Mouse (Mus musculus) C2C12 (cell line): ENCODE data around the gene Zfp648. TPM values are rescaled to one million over a fixed set of nuclear protein-coding genes. Genes with fewer than 3 reads are reported as not detected.

Experiments used
- H3K27me3 ChIP-seq: one replicate; pipeline ENCODE4 v1.6.1; 2011; ENCODE audit not compliant: control insufficient read depth, insufficient read depth, insufficient read length
- H3K36me3 ChIP-seq: one replicate; pipeline ENCODE4 v1.6.1; 2011; ENCODE audit not compliant: control insufficient read depth, insufficient read depth
- H3K4me3 ChIP-seq: one replicate; pipeline ENCODE4 v1.5.1; 2011; ENCODE audit warnings: mild to moderate bottlenecking, control low read depth; ENCODE audit not compliant: poor library complexity, insufficient read depth, severe bottlenecking
- H3K79me2 ChIP-seq: one replicate; pipeline ENCODE4 v1.6.1; 2011; ENCODE audit not compliant: control insufficient read depth, insufficient read depth
- H3K79me3 ChIP-seq: one replicate; pipeline ENCODE4 v1.6.1; 2011; ENCODE audit warnings: low read depth, control low read depth
- H3ac ChIP-seq: one replicate; pipeline ENCODE3; 2011; ENCODE audit warnings: low read depth; ENCODE audit not compliant: control insufficient read depth, insufficient read length
- CEBPB ChIP-seq: IDR thresholded peaks from one replicate; pipeline ENCODE4 v1.6.1; 2011; ENCODE audit warnings: low read depth, mild to moderate bottlenecking, control low read depth, moderate library complexity
- CTCF ChIP-seq: IDR thresholded peaks from one replicate; pipeline ENCODE4 v1.5.1; 2011; ENCODE audit not compliant: control insufficient read depth, insufficient read depth, insufficient read length
- FOSL1 ChIP-seq: IDR thresholded peaks from one replicate; pipeline ENCODE4 v1.8.0; 2011; ENCODE audit warnings: mild to moderate bottlenecking, low read length; ENCODE audit not compliant: poor library complexity, insufficient read depth, severe bottlenecking
- MAX ChIP-seq: IDR thresholded peaks from one replicate; pipeline ENCODE4 v1.6.1; 2011; ENCODE audit warnings: mild to moderate bottlenecking, control low read depth
- MYOD1 ChIP-seq: IDR thresholded peaks from one replicate; pipeline ENCODE4 v1.6.1; 2011; ENCODE audit warnings: low read depth; ENCODE audit not compliant: control insufficient read depth, insufficient read length
- MYOG ChIP-seq: IDR thresholded peaks from one replicate; pipeline ENCODE4 v1.6.1; 2011; ENCODE audit not compliant: control insufficient read depth, insufficient read length; ENCODE audit errors: extremely low read depth
- USF1 ChIP-seq: IDR thresholded peaks from one replicate; pipeline ENCODE4 v1.6.1; 2011; ENCODE audit warnings: low read depth, mild to moderate bottlenecking, control low read depth, moderate library complexity
- polyA plus RNA-seq: library from polyadenylated mRNA; unstranded; fragments of >200 nt; fragmentation: generic; extraction: Trizol; gene quantifications from one replicate; pipeline ENCODE4 v1.2.1, GENCODE M21; 2012; ENCODE audit warnings: missing spikeins

Zfp648 gene
- polyA plus RNA-seq, 1 experiment = not detected

- H3K79me2 ChIP-seq = no peaks in the 10 kb centered on the region
- H3K36me3 ChIP-seq = no peaks in the 10 kb centered on the region
- no peak overlapping the region for H3K4me3 ChIP-seq
- H3K79me3 ChIP-seq = no peaks in the 10 kb centered on the region
- no peak overlapping the region for H3ac ChIP-seq
- TF ChIP-seq USF1 = no peak
- no peak for TF ChIP-seq MYOG
- no peak for TF ChIP-seq MAX
- TF ChIP-seq CEBPB = no peak
- TF ChIP-seq MYOD1 = no peak
- TF ChIP-seq FOSL1 = no peak
- no peak for TF ChIP-seq CTCF
- no peaks in the 10 kb centered on the region for H3K27me3 ChIP-seq
These were observed 31.6 kb downstream of the Zfp648 start for GRCm38 (mm10) chr1:154232594-154232993.

- Histone ChIP-seq H3K36me3 (no peaks in the 10 kb centered on the region), H3ac (no peak overlapping the region), H3K79me3 (no peaks in the 10 kb centered on the region), H3K27me3 (no peaks in the 10 kb centered on the region), H3K79me2 (no peaks in the 10 kb centered on the region), H3K4me3 (no peak overlapping the region)
- no peak for TF ChIP-seq CEBPB
- TF ChIP-seq MAX = no peak
- TF ChIP-seq CTCF = no peak
- no peak for TF ChIP-seq MYOD1
- no peak for TF ChIP-seq FOSL1
- no peak for TF ChIP-seq MYOG
- TF ChIP-seq USF1 = no peak
These were observed 32.0 kb downstream of the Zfp648 start for GRCm38 (mm10) chr1:154233033-154233432.

GRCm38 (mm10) chr1:154234814-154235213 is 33.8 kb downstream of the Zfp648 start:
- Histone ChIP-seq H3K27me3 (no peaks in the 10 kb centered on the region), H3ac (no peak overlapping the region), H3K4me3 (no peak overlapping the region), H3K79me3 (no peaks in the 10 kb centered on the region), H3K36me3 (no peaks in the 10 kb centered on the region), H3K79me2 (no peaks in the 10 kb centered on the region)
- TF ChIP-seq CTCF (no peak), FOSL1 (no peak), CEBPB (no peak), MYOD1 (no peak), USF1 (no peak), MAX (no peak), MYOG (no peak)

GRCm38 (mm10) chr1:154238876-154239275 is 37.9 kb downstream of the Zfp648 start:
- Histone ChIP-seq H3K4me3 (no peak overlapping the region), H3K27me3 (no peaks in the 10 kb centered on the region), H3ac (no peak overlapping the region), H3K79me3 (no peaks in the 10 kb centered on the region), H3K79me2 (no peaks in the 10 kb centered on the region), H3K36me3 (no peaks in the 10 kb centered on the region)
- TF ChIP-seq FOSL1 (no peak), MYOG (no peak), CEBPB (no peak), CTCF (no peak), MAX (no peak), MYOD1 (no peak), USF1 (no peak)

GRCm38 (mm10) chr1:154251186-154251585 is 50.2 kb downstream of the Zfp648 start:
- Histone ChIP-seq H3K79me2 (no peaks in the 10 kb centered on the region), H3K4me3 (no peak overlapping the region), H3ac (no peak overlapping the region), H3K79me3 (no peaks in the 10 kb centered on the region), H3K36me3 (no peaks in the 10 kb centered on the region), H3K27me3 (no peaks in the 10 kb centered on the region)
- TF ChIP-seq MYOD1 (no peak), CEBPB (no peak), CTCF (no peak), MAX (no peak), FOSL1 (no peak), MYOG (no peak), USF1 (no peak)

- Histone ChIP-seq H3ac (no peak overlapping the region), H3K36me3 (no peaks in the 10 kb centered on the region), H3K27me3 (no peaks in the 10 kb centered on the region), H3K79me2 (no peaks in the 10 kb centered on the region), H3K79me3 (no peaks in the 10 kb centered on the region), H3K4me3 (no peak overlapping the region)
- TF ChIP-seq CEBPB (no peak), MYOG (no peak), FOSL1 (no peak), MAX (no peak), MYOD1 (no peak), CTCF (no peak), USF1 (no peak)
These were observed 51.8 kb downstream of the Zfp648 start for GRCm38 (mm10) chr1:154252739-154253138.
